Mouse (Mus musculus) forebrain, embryonic 11.5 days (tissue): ENCODE results near the gene Zfp523. TPM values are rescaled to one million over a fixed set of nuclear protein-coding genes. Genes with fewer than 3 reads are reported as not detected.

Source experiments
- ATAC-seq: fragments of 200-750 bp; cut with Nextera tagmentation; replicated peaks from 2 replicates; pipeline ENCODE4 v1.8.0; 2017; ENCODE audit warnings: moderate TSS enrichment; ENCODE audit not compliant: low FRiP score
- DNase-seq: peaks from one replicate; pipeline ENCODE4 v3.0.0-alpha.2; 2017; ENCODE audit warnings: low spot score
- H3K27ac ChIP-seq: fragments of 300-500 bp; sonication (generic); 2 replicates; pipeline ENCODE4 v1.5.1; 2014; ENCODE audit warnings: low read depth, low read length
- H3K27me3 ChIP-seq: fragments of 300-500 bp; sonication (generic); 2 replicates; pipeline ENCODE4 v1.6.1; 2014; ENCODE audit warnings: mild to moderate bottlenecking, low read length, mixed read lengths; ENCODE audit not compliant: control insufficient read depth, insufficient read depth
- H3K36me3 ChIP-seq: fragments of 300-500 bp; sonication (generic); 2 replicates; pipeline ENCODE4 v1.6.1; 2014; ENCODE audit warnings: mild to moderate bottlenecking, low read length, moderate library complexity, mixed read lengths; ENCODE audit not compliant: control insufficient read depth, insufficient read depth
- H3K4me1 ChIP-seq: fragments of 300-500 bp; sonication (generic); replicated peaks from 2 replicates; pipeline ENCODE4 v1.6.1; 2014; ENCODE audit warnings: low read length, mixed read lengths; ENCODE audit not compliant: control insufficient read depth, insufficient read depth
- H3K4me2 ChIP-seq: fragments of 300-500 bp; sonication (generic); 2 replicates; pipeline ENCODE4 v1.6.1; 2014; ENCODE audit warnings: low read depth, mild to moderate bottlenecking, low read length, moderate library complexity, mixed read lengths; ENCODE audit not compliant: severe bottlenecking
- H3K4me3 ChIP-seq: fragments of 300-500 bp; sonication (generic); 2 replicates; pipeline ENCODE4 v1.5.1; 2014; ENCODE audit warnings: low read depth, low read length
- H3K9ac ChIP-seq: fragments of 300-500 bp; sonication (generic); 2 replicates; pipeline ENCODE4 v1.6.1; 2014; ENCODE audit warnings: low read length
- H3K9me3 ChIP-seq: fragments of 300-500 bp; sonication (generic); 2 replicates; pipeline ENCODE4 v1.6.1; 2016; ENCODE audit warnings: low read length, mixed read lengths; ENCODE audit not compliant: control insufficient read depth
- WGBS: fragments of 180-500 bp; shearing (Covaris S2); extraction: QIAGEN DNeasy Blood & Tissue Kit; methylation state at CpG from one replicate; pipeline ENCODE4 v1.1.7; 2014; 5-methylcytosine and 5-hydroxymethylcytosine counted together
- polyA plus RNA-seq: library from polyadenylated mRNA; unstranded; fragments of >200 nt; fragmentation: Nextera tagmentation; extraction: Ambion mirVana; gene quantifications from 2 replicates; pipeline ENCODE4 v1.2.1, GENCODE M21; 2014

Gene Zfp523
- polyA plus RNA-seq, 1 experiment from 2014 or later, result 37.8 TPM

DNA sequence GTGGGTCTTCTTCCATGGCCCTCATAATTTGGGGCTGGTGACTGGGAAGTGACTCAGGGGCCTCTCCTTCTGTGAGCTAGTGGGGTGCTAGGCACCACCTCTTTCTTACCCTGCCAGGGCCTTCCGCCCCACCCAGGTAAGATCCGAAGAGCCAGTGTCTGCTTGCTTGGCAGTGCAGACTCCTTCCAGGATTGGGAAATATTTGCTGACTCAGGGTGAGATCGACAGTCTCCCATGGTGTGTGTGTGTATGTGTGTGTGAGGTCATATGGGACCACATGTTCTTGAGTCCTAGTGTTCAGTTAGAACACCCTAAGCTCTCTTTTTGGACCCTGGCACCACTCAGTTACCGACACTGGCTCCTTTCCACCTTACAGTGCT is 59.7 kb downstream of the Zfp523 start:
- H3K4me1 ChIP-seq, result no peaks in the 10 kb centered on the region; the same call in 1 of the 2 replicates
- H3K36me3 ChIP-seq, result no peaks in the 10 kb centered on the region
- H3K9ac ChIP-seq, result no peak overlapping the region
- DNase-seq (no peak), ATAC-seq (no peak)
- no peak overlapping the region for H3K4me2 ChIP-seq
- no peak overlapping the region for H3K27ac ChIP-seq
- no peaks in the 10 kb centered on the region for H3K27me3 ChIP-seq
- H3K4me3 ChIP-seq, result no peak overlapping the region
- H3K9me3 ChIP-seq, result no peaks in the 10 kb centered on the region
- WGBS, result 91% methylated on average over 4 of the region's 4 CpGs

DNA sequence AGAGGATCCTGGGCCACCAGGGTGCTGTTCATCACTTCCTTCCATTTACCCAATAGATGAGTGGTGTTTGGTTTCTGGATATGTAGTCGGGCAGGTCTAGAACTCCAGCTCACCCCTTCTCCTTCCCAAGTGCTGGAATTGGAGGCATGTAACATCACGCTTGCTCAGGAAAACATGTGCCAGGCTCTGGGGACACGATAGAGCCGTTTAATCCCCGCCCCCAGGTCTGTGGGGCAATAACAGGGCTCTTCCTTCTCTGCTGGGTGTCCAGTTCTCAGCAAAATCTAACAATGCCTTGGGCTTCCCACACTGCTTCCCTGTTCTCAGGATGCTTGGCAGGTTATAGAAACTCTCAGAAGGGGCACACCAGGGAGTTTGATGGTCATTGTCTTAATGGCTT is 60.4 kb downstream of the Zfp523 start:
- Histone ChIP-seq H3K4me3 (no peak overlapping the region), H3K4me1 (no peaks in the 10 kb centered on the region; the same call in 1 of the 2 replicates), H3K36me3 (no peaks in the 10 kb centered on the region), H3K4me2 (no peak overlapping the region), H3K27me3 (no peaks in the 10 kb centered on the region), H3K9ac (no peak overlapping the region), H3K27ac (no peak overlapping the region), H3K9me3 (no peaks in the 10 kb centered on the region)
- DNase-seq, result no peak
- WGBS, result 72% methylated on average over 5 of the region's 5 CpGs
- no peak for ATAC-seq

DNA sequence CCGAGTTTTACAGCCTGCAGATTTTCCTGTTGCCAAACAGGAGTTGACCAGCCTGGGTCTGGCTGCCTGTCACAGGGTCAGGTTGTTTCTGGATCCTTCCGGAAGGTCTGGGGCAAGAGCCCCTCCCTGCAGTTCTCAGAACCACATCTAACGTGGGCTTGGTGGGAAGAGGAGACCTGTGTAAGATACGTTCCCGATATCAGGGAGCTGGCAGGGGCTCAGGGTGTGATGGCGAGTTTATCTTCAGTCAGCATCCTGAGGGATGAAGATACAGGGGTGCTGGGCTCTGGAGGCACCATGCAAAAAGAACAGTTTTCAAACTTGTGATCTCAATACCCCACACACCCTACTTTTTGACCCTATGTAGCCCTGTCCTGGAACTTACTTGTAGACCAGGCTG is 60.9 kb downstream of the Zfp523 start:
- Histone ChIP-seq H3K4me3 (no peak overlapping the region), H3K4me1 (no peaks in the 10 kb centered on the region; the same call in 1 of the 2 replicates), H3K9me3 (no peaks in the 10 kb centered on the region), H3K27ac (no peak overlapping the region), H3K4me2 (no peak overlapping the region), H3K36me3 (no peaks in the 10 kb centered on the region), H3K27me3 (no peaks in the 10 kb centered on the region), H3K9ac (no peak overlapping the region)
- no peak for ATAC-seq
- 74% methylated on average over 6 of the region's 6 CpGs for WGBS
- no peak for DNase-seq

DNA sequence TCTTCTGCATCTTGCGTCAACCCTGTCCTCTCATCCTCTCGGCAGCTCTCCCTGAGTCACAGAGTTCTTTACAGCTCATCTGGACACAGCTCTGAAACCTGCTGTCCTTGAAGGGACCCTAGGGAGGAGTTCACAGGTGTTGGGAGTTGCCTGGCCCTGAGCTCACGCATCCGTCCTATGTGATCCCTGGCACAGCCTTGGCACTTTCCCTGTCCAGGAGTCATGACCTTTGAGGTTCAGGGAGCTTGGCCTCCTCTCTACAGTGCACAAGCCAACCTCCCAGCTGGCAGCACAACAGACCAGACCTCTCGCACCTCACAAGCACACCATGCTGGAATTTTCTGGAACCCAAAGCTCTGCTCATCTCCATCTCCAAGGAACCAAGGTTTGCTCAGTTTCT is 63.9 kb downstream of the Zfp523 start:
- Histone ChIP-seq H3K27me3 (no peaks in the 10 kb centered on the region), H3K4me3 (no peak overlapping the region), H3K36me3 (no peaks in the 10 kb centered on the region), H3K9me3 (no peaks in the 10 kb centered on the region), H3K9ac (no peak overlapping the region), H3K4me1 (no peaks in the 10 kb centered on the region), H3K4me2 (no peak overlapping the region), H3K27ac (no peak overlapping the region)
- 95% methylated on average over 5 of the region's 5 CpGs for WGBS
- no peak for DNase-seq
- no peak for ATAC-seq

DNA sequence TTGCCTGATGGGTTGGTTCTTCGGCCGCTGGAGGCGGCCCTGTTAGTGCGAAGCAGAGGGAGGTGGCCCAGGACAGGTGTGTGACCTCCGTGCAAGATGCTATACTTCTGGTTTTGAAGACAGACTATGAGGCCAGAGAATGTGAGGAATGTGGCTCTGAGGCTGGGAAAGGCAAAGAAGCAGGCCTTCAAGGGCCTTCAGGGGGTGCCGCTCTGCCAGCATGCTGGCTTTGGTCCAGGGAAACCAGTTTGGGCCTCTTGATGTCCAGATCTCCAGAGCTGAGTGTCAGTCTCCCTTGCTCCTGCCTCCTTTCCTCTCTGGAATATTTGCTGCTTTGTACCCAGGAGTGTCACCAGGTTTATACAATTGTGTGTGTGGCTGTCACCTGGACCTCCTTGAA is 65.4 kb downstream of the Zfp523 start:
- 93% methylated on average over 6 of the region's 6 CpGs for WGBS
- Histone ChIP-seq H3K4me3 (no peak overlapping the region), H3K27me3 (no peaks in the 10 kb centered on the region), H3K9ac (no peak overlapping the region), H3K4me2 (no peak overlapping the region), H3K27ac (no peak overlapping the region), H3K4me1 (no peaks in the 10 kb centered on the region), H3K36me3 (no peaks in the 10 kb centered on the region), H3K9me3 (no peaks in the 10 kb centered on the region)
- no peak for ATAC-seq
- no peak for DNase-seq

DNA sequence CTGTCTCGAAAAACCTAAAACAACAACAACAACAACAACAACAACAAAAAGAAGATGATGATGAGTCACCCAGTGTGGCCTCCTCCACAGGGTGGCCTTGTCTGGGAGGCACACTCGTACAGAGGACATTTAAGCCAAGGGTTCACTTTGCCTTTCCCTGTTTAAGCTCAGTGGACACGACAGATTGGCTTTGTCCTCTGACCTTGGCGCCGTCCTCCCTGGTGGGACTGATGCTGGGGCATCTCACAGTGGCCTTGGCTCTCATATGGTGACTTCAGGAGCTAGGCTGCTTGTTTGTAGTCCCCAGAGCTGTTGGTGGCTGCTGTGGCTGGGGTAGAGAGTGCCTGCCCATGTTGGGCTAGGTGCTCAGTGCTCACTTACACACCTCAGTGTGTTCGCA is 67.3 kb downstream of the Zfp523 start:
- H3K4me2 ChIP-seq, result no peak overlapping the region
- WGBS, result 88% methylated on average over 6 of the region's 6 CpGs

DNA sequence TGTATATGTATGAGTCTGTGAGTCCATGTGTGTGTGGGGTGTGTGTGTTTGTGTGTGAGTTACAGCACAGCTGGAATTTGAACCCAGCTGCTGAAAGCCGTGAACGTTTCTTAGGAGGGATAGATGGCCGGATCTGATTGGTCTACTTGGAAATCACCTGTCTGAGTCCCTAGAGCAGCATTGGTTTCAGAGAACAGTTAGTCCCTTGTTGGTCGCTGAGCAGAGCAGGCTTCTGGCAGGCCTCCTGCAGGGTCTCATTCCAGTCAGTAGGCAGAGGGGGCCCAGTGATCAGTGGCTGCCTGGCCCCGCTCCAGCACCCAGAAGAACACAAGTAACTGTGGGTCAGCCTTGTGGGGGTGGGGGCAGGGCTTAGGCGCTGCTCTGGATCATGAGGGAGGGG is 67.8 kb downstream of the Zfp523 start:
- ATAC-seq, result no peak
- Histone ChIP-seq H3K9ac (no peak overlapping the region), H3K4me2 (no peak overlapping the region), H3K36me3 (no peaks in the 10 kb centered on the region), H3K4me1 (0 out of 2 replicates have a peak, but pooled peaks cover 2% of the 10 kb centered on the region), H3K27ac (peak overlapping the region; percentile 31; the same call in 1 of the 2 replicates), H3K4me3 (no peak overlapping the region), H3K27me3 (no peaks in the 10 kb centered on the region), H3K9me3 (no peaks in the 10 kb centered on the region)
- 30% methylated on average over 6 of the region's 6 CpGs for WGBS
- no peak for DNase-seq

More for the DNA sequence above, 67.3 kb downstream of the Zfp523 start:
- H3K27ac ChIP-seq, result peak overlapping the region; percentile 31; the same call in 1 of the 2 replicates
- H3K9ac ChIP-seq, result no peak overlapping the region; the same call in 1 of the 2 replicates
- H3K9me3 ChIP-seq, result no peaks in the 10 kb centered on the region
- no peaks in the 10 kb centered on the region for H3K36me3 ChIP-seq
- ATAC-seq (no peak), DNase-seq (no peak)
- 0 out of 2 replicates have a peak, but pooled peaks cover 2% of the 10 kb centered on the region for H3K4me1 ChIP-seq
- H3K27me3 ChIP-seq, result no peaks in the 10 kb centered on the region
- H3K4me3 ChIP-seq, result no peak overlapping the region

DNA sequence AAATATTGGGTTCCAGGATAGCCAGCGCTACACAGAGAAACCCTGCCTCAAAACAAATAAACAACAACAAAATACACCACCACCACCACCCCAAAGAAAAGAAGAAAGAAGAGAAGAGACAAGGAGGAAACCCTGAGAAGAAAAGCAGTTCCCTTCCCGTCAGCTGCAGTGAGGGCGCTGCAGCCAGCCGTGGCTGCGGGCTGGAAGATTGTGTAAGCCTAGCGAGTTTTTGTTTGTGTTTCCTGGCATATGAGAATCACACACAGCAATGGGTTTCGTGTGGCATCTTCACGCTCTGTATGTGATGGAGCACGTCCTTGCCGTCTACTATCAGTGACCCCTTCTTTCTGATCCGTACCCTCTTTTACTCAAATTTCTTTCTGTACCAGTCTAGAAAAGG is 69.7 kb downstream of the Zfp523 start:
- Histone ChIP-seq H3K4me3 (no peak overlapping the region), H3K4me2 (no peak overlapping the region), H3K27ac (no peak overlapping the region), H3K36me3 (no peaks in the 10 kb centered on the region), H3K4me1 (0 out of 2 replicates have a peak, but pooled peaks cover 2% of the 10 kb centered on the region), H3K9ac (no peak overlapping the region), H3K9me3 (no peaks in the 10 kb centered on the region), H3K27me3 (no peaks in the 10 kb centered on the region)
- DNase-seq, result no peak
- 86% methylated on average over 11 of the region's 11 CpGs for WGBS
- no peak for ATAC-seq

DNA sequence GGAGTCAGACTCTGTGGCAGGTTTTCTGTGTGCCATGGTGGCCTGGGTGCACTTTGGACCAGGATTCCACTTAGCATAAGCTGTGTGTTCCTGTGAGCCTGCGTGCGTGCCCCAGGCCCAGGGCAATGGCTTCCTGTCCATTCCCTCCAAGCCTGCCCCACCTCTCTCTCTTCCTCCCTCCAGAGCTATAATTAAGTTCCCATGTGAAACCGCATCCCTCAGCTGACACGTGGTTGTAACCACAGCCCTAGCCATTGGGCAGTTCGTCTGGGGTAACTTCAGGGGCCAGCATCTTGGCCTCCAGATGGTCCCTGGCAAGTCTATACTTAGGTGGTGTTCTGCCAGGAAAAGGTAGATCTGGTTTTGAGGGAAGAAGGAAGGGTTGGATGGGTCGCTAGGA is 70.7 kb downstream of the Zfp523 start:
- 77% methylated on average over 6 of the region's 6 CpGs for WGBS
- Histone ChIP-seq H3K4me2 (no peak overlapping the region), H3K4me1 (0 out of 2 replicates have a peak, but pooled peaks cover 2% of the 10 kb centered on the region), H3K9ac (no peak overlapping the region), H3K36me3 (no peaks in the 10 kb centered on the region), H3K4me3 (no peak overlapping the region), H3K27me3 (no peaks in the 10 kb centered on the region), H3K9me3 (no peaks in the 10 kb centered on the region), H3K27ac (no peak overlapping the region)
- ATAC-seq, result no peak
- no peak for DNase-seq
